Mouse (Mus musculus): ENCODE results near the gene Ttll10.
A peak's percentile ranks its signal among the peaks of the same experiment; 100 is the strongest.

Ttll10 gene

GRCm38 (mm10) chr4:156065156-156065894, 6.1 kb upstream of the Ttll10 start:
- DNase-seq, result no peak

GRCm38 (mm10) chr4:156064510-156064897, 5.3 kb upstream of the Ttll10 start:
- DNase-seq, result no peak

GRCm38 (mm10) chr4:156063861-156064509, 4.8 kb upstream of the Ttll10 start:
- DNase-seq, result no peak

- no peak for DNase-seq
Measured at GRCm38 (mm10) chr4:156059713-156060112, 499 bp upstream of the Ttll10 start.

GRCm38 (mm10) chr4:156058826-156059225, 388 bp downstream of the Ttll10 start:
- no peak for DNase-seq

- DNase-seq, result no peak
Measured at GRCm38 (mm10) chr4:156057702-156058101, 1.5 kb downstream of the Ttll10 start.

GRCm38 (mm10) chr4:156055173-156055572, 4.0 kb downstream of the Ttll10 start:
- DNase-seq, result no peak

- no peak for DNase-seq
Measured at GRCm38 (mm10) chr4:156054606-156055005, 4.6 kb downstream of the Ttll10 start.

- DNase-seq, result no peak
Measured at GRCm38 (mm10) chr4:156054130-156054529, 5.1 kb downstream of the Ttll10 start.

- no peak for DNase-seq
Measured at GRCm38 (mm10) chr4:156053113-156053512, 6.1 kb downstream of the Ttll10 start.

- DNase-seq, result no peak
Measured at GRCm38 (mm10) chr4:156050391-156050980, 8.7 kb downstream of the Ttll10 start.

GRCm38 (mm10) chr4:156049779-156050178, 9.4 kb downstream of the Ttll10 start:
- no peak for DNase-seq

- no peak for DNase-seq
Measured at GRCm38 (mm10) chr4:156044754-156045153, 14.5 kb downstream of the Ttll10 start.

- DNase-seq, result no peak
Measured at GRCm38 (mm10) chr4:156034901-156035300, 24.3 kb downstream of the Ttll10 start.

GRCm38 (mm10) chr4:156034301-156034700, 24.9 kb downstream of the Ttll10 start:
- no peak for DNase-seq

GRCm38 (mm10) chr4:156033476-156034119, 25.6 kb downstream of the Ttll10 start:
- DNase-seq, result peak; percentile 75

- DNase-seq, result peak; percentile 54
Measured at GRCm38 (mm10) chr4:156032856-156033255, 26.4 kb downstream of the Ttll10 start.

GRCm38 (mm10) chr4:156031593-156032391, 27.4 kb downstream of the Ttll10 start:
- DNase-seq, result peak; percentile 66

- DNase-seq, result no peak
Measured at GRCm38 (mm10) chr4:156031255-156031592, 28.0 kb downstream of the Ttll10 start.

GRCm38 (mm10) chr4:156030651-156031118, 28.5 kb downstream of the Ttll10 start:
- DNase-seq, result no peak

- DNase-seq, result no peak
Measured at GRCm38 (mm10) chr4:156028580-156028979, 30.6 kb downstream of the Ttll10 start.

- DNase-seq, result peak; percentile 81
Measured at GRCm38 (mm10) chr4:156026013-156026412, 33.2 kb downstream of the Ttll10 start, which contains the start of gene Tnfrsf18. Tnfrsf18 (plus strand) TSS chr4:156026164.

- no peak for DNase-seq
Measured at GRCm38 (mm10) chr4:156024184-156024583, 35.0 kb downstream of the Ttll10 start.
